Mouse (Mus musculus) MEL (cell line): ENCODE results near the gene Ikzf5. TPM values are rescaled to one million over a fixed set of nuclear protein-coding genes. Genes with fewer than 3 reads are reported as not detected.

ENCODE experiments used
- DNase-seq: peaks from one replicate; pipeline ENCODE4 v3.0.0; 2011; ENCODE audit warnings: low read depth, low spot score
- H3K27ac ChIP-seq: 2 replicates; pipeline ENCODE4 v1.5.1; 2012; ENCODE audit warnings: low read depth, mild to moderate bottlenecking, control low read depth, low read length, moderate library complexity; ENCODE audit not compliant: control insufficient read depth
- H3K27me3 ChIP-seq, 2 experiments: fragments of 150-350 bp in 1 of 2; sonication (generic) in 1 of 2; 2 replicates each; pipeline ENCODE4 v1.6.1; 2012; ENCODE audit warnings: low read length in 2 of 2, mild to moderate bottlenecking in 2 of 2, improper control_type of control experiment in 1 of 2, moderate library complexity in 1 of 2; ENCODE audit not compliant: insufficient read depth in 2 of 2, control insufficient read depth in 1 of 2
- H3K36me3 ChIP-seq, 2 experiments: 2 replicates each; pipeline ENCODE4 v1.6.1; 2012 to 2014; ENCODE audit warnings: low read length in 2 of 2, improper control_type of control experiment in 1 of 2, inconsistent platforms in 1 of 2, mild to moderate bottlenecking in 1 of 2; ENCODE audit not compliant: insufficient read depth in 2 of 2, control insufficient read depth in 1 of 2
- H3K4me1 ChIP-seq, 2 experiments: fragments of 150-350 bp in 1 of 2; sonication (generic) in 1 of 2; 2 replicates each; pipeline ENCODE4 v1.6.1; 2012; ENCODE audit warnings: low read length in 2 of 2, improper control_type of control experiment in 1 of 2, mild to moderate bottlenecking in 1 of 2; ENCODE audit not compliant: insufficient read depth in 2 of 2, control insufficient read depth in 1 of 2
- H3K4me3 ChIP-seq, 2 experiments: fragments of 150-350 bp in 1 of 2; sonication (generic) in 1 of 2; 2 replicates each; pipeline ENCODE4 v1.5.1; 2012; ENCODE audit warnings: low read depth in 2 of 2, low read length in 2 of 2, mild to moderate bottlenecking in 2 of 2, moderate library complexity in 2 of 2, control low read depth in 1 of 2, improper control_type of control experiment in 1 of 2; ENCODE audit not compliant: control insufficient read depth in 1 of 2, insufficient read depth in 1 of 2
- H3K79me2 ChIP-seq: 2 replicates; pipeline ENCODE4 v1.6.1; 2012; ENCODE audit warnings: mild to moderate bottlenecking, low read length, moderate library complexity; ENCODE audit not compliant: control insufficient read depth, poor library complexity, insufficient read depth
- H3K9ac ChIP-seq: 2 replicates; pipeline ENCODE4 v1.6.1; 2012; ENCODE audit warnings: low read depth, mild to moderate bottlenecking, control low read depth, low read length, moderate library complexity; ENCODE audit not compliant: control insufficient read depth, poor library complexity, severe bottlenecking
- H3K9me3 ChIP-seq: fragments of 150-350 bp; sonication (generic); replicated peaks from 2 replicates; pipeline ENCODE4 v1.6.1; 2012; ENCODE audit warnings: mild to moderate bottlenecking, low read length, improper control_type of control experiment, moderate library complexity; ENCODE audit not compliant: insufficient read depth
- CHD1 ChIP-seq: IDR thresholded peaks from 2 replicates; pipeline ENCODE4 v1.6.1; 2012; ENCODE audit warnings: low read depth, mild to moderate bottlenecking, inconsistent platforms, low read length, improper control_type of control experiment
- CHD2 ChIP-seq: IDR thresholded peaks from 2 replicates; pipeline ENCODE4 v1.6.1; 2011; ENCODE audit warnings: low read length, improper control_type of control experiment
- CTCF ChIP-seq, 3 experiments: IDR thresholded peaks in 2 of 3; conservative IDR thresholded peaks in 1 of 3; 2 replicates each; pipeline ENCODE4 v1.5.1; 2011 to 2012; ENCODE audit warnings: low read length in 3 of 3, low read depth in 2 of 3, mild to moderate bottlenecking in 2 of 3, improper control_type of control experiment in 1 of 3, inconsistent platforms in 1 of 3, mixed read lengths in 1 of 3, moderate library complexity in 1 of 3; ENCODE audit not compliant: control insufficient read depth in 1 of 3, insufficient read depth in 1 of 3, poor library complexity in 1 of 3, severe bottlenecking in 1 of 3
- E2F4 ChIP-seq: IDR thresholded peaks from 2 replicates; pipeline ENCODE4 v1.6.1; 2011; ENCODE audit warnings: low read depth, low read length, improper control_type of control experiment, borderline replicate concordance
- ELF1 ChIP-seq: IDR thresholded peaks from 2 replicates; pipeline ENCODE4 v1.6.1; 2014; ENCODE audit warnings: low read depth, mild to moderate bottlenecking, inconsistent platforms, low read length, improper control_type of control experiment, moderate library complexity
- ETS1 ChIP-seq: IDR thresholded peaks from 2 replicates; pipeline ENCODE4 v1.6.1; 2012; ENCODE audit warnings: low read depth, mild to moderate bottlenecking, inconsistent platforms, low read length, improper control_type of control experiment, moderate library complexity
- GABPA ChIP-seq: IDR thresholded peaks from 2 replicates; pipeline ENCODE4 v1.6.1; 2012; ENCODE audit warnings: low read depth, mild to moderate bottlenecking, inconsistent platforms, low read length, improper control_type of control experiment, moderate library complexity
- GATA1 ChIP-seq: IDR thresholded peaks from 2 replicates; pipeline ENCODE4 v1.6.1; 2011; ENCODE audit warnings: low read depth, low read length, improper control_type of control experiment
- HCFC1 ChIP-seq: IDR thresholded peaks from 2 replicates; pipeline ENCODE4 v1.6.1; 2012; ENCODE audit warnings: low read depth, mild to moderate bottlenecking, inconsistent platforms, low read length, improper control_type of control experiment, moderate library complexity
- JUND ChIP-seq: IDR thresholded peaks from 2 replicates; pipeline ENCODE4 v1.6.1; 2011; ENCODE audit warnings: low read depth, mild to moderate bottlenecking, improper control_type of control experiment, low read length
- KAT2A ChIP-seq: conservative IDR thresholded peaks from 2 replicates; pipeline ENCODE4 v1.6.1; 2012; ENCODE audit warnings: low read depth, low read length, improper control_type of control experiment, inconsistent platforms
- MAFK ChIP-seq: IDR thresholded peaks from 2 replicates; pipeline ENCODE4 v1.6.1; 2011; ENCODE audit warnings: low read depth, mild to moderate bottlenecking, low read length, improper control_type of control experiment, borderline replicate concordance
- MAX ChIP-seq: IDR thresholded peaks from 2 replicates; pipeline ENCODE4 v1.6.1; 2011; ENCODE audit warnings: low read length, improper control_type of control experiment
- MAZ ChIP-seq: IDR thresholded peaks from 2 replicates; pipeline ENCODE4 v1.6.1; 2012; ENCODE audit warnings: low read depth, mild to moderate bottlenecking, inconsistent platforms, low read length, improper control_type of control experiment
- MEF2A ChIP-seq: IDR thresholded peaks from 2 replicates; pipeline ENCODE4 v1.6.1; 2014; ENCODE audit warnings: low read depth, mild to moderate bottlenecking, inconsistent platforms, low read length, improper control_type of control experiment; ENCODE audit not compliant: poor library complexity, insufficient replicate concordance, severe bottlenecking; ENCODE audit errors: extremely low read depth
- MXI1 ChIP-seq: IDR thresholded peaks from 2 replicates; pipeline ENCODE4 v1.6.1; 2011; ENCODE audit warnings: mild to moderate bottlenecking, low read depth, low read length, improper control_type of control experiment
- MYC ChIP-seq: IDR thresholded peaks from 2 replicates; pipeline ENCODE4 v1.6.1; 2011; ENCODE audit warnings: low read depth, mild to moderate bottlenecking, low read length, improper control_type of control experiment, moderate library complexity
- NELFE ChIP-seq: IDR thresholded peaks from 2 replicates; pipeline ENCODE4 v1.6.1; 2011; ENCODE audit warnings: low read depth, low read length, improper control_type of control experiment
- NRF1 ChIP-seq: IDR thresholded peaks from 2 replicates; pipeline ENCODE4 v1.6.1; 2014; ENCODE audit warnings: low read depth, mild to moderate bottlenecking, inconsistent platforms, low read length, improper control_type of control experiment, moderate library complexity; ENCODE audit not compliant: poor library complexity, insufficient read depth, severe bottlenecking
- POLR2A ChIP-seq, 2 experiments: IDR thresholded peaks; 2 replicates each; pipeline ENCODE4 v1.6.1; 2011 to 2012; ENCODE audit warnings: low read length in 2 of 2, mild to moderate bottlenecking in 2 of 2, control low read depth in 1 of 2, improper control_type of control experiment in 1 of 2, low read depth in 1 of 2, moderate library complexity in 1 of 2; ENCODE audit not compliant: control insufficient read depth in 1 of 2, insufficient read depth in 1 of 2, poor library complexity in 1 of 2
- POLR2AphosphoS2 ChIP-seq: IDR thresholded peaks from 2 replicates; pipeline ENCODE4 v1.6.1; 2011; ENCODE audit warnings: low read length, improper control_type of control experiment
- RAD21 ChIP-seq: IDR thresholded peaks from 2 replicates; pipeline ENCODE4 v1.6.1; 2011; ENCODE audit warnings: mild to moderate bottlenecking, low read depth, low read length, improper control_type of control experiment
- SMC3 ChIP-seq: IDR thresholded peaks from 2 replicates; pipeline ENCODE4 v1.6.1; 2011; ENCODE audit warnings: low read depth, low read length, improper control_type of control experiment
- TAL1 ChIP-seq: IDR thresholded peaks from 2 replicates; pipeline ENCODE4 v1.6.1; 2012; ENCODE audit warnings: mild to moderate bottlenecking, inconsistent platforms, low read length, moderate library complexity, mixed read lengths
- TBP ChIP-seq: IDR thresholded peaks from 2 replicates; pipeline ENCODE4 v1.8.0; 2011; ENCODE audit warnings: low read depth, low read length, improper control_type of control experiment
- UBTF ChIP-seq: IDR thresholded peaks from 2 replicates; pipeline ENCODE4 v1.6.1; 2012; ENCODE audit warnings: low read depth, mild to moderate bottlenecking, inconsistent platforms, low read length, improper control_type of control experiment, moderate library complexity, borderline replicate concordance; ENCODE audit not compliant: insufficient read depth
- ZKSCAN1 ChIP-seq: IDR thresholded peaks from 2 replicates; pipeline ENCODE4 v1.6.1; 2012; ENCODE audit warnings: low read depth, mild to moderate bottlenecking, inconsistent platforms, low read length, improper control_type of control experiment, moderate library complexity
- ZNF384 ChIP-seq: IDR thresholded peaks from 2 replicates; pipeline ENCODE4 v1.6.1; 2012; ENCODE audit warnings: low read depth, mild to moderate bottlenecking, inconsistent platforms, low read length, improper control_type of control experiment
- polyA plus RNA-seq, 2 experiments: library from polyadenylated mRNA; stranded (reverse) in 1 of 2; unstranded in 1 of 2; fragments of >175 nt in 1 of 2; fragments of >200 nt in 1 of 2; gene quantifications; 2 replicates each; pipeline versions ENCODE4 v1.2.1 to v1.2.4; 2012; ENCODE audit warnings: low replicate concordance in 2 of 2, low read depth in 1 of 2; ENCODE audit not compliant: insufficient read length in 2 of 2, insufficient read depth in 1 of 2, missing spikeins in 1 of 2
- total RNA-seq: library from RNA; depleted of rRNA; stranded (reverse); fragments of 300-350 nt; gene quantifications from 2 replicates; pipeline ENCODE4 v1.2.3, GENCODE M21; 2012

Gene Ikzf5
- total and polyA plus RNA-seq, 3 experiments: 8.8 to 65.4 (median 28.5) TPM

GRCm38 (mm10) chr7:131371470-131371860 lies 38.9 kb downstream of the Ikzf5 start:
- peaks cover 2 to 16% of the 10 kb centered on the region in 2 experiments; a peak in 3 of 4 replicates for H3K4me1 ChIP-seq
- H3K27me3 ChIP-seq: no peaks in the 10 kb centered on the region
- DNase-seq: no peak
- H3K27ac ChIP-seq: peak overlapping the region; percentile 71
- peak overlapping the region; percentile 88 for H3K9ac ChIP-seq
- peak overlapping the region; percentile 81 to 87 for H3K4me3 ChIP-seq
- H3K9me3 ChIP-seq: no peaks in the 10 kb centered on the region
- TF ChIP-seq GATA1: peak; percentile 39; the same call in 1 of the 2 replicates
- no peak for TF ChIP-seq RAD21
- no peak for TF ChIP-seq E2F4
- TF ChIP-seq UBTF: no peak
- 0 out of 2 replicates have a peak, but pooled peaks have one; percentile 34 for TF ChIP-seq MYC
- no peak for TF ChIP-seq MAFK
- no peak for TF ChIP-seq MEF2A
- no peak for TF ChIP-seq ZKSCAN1
- no peak for TF ChIP-seq HCFC1
- TF ChIP-seq TAL1: no peak
- no peak for TF ChIP-seq ELF1
- TF ChIP-seq CHD1: no peak
- peak; percentile 13; the same call in 1 of the 2 replicates for TF ChIP-seq MXI1
- TF ChIP-seq ZNF384: peak; percentile 60; the same call in 1 of the 2 replicates
- no peak for TF ChIP-seq JUND
- no peak for TF ChIP-seq GABPA
- no peak for TF ChIP-seq CTCF (IDR thresholded peaks at IDR 0.05 in 2 of 3, conservative IDR thresholded peaks at IDR 0.05 in 1 of 3; ENCODE audit: control insufficient read depth in 1 of 3, insufficient read depth in 1 of 3, low read depth in 2 of 3, low read length in 3 of 3, poor library complexity in 1 of 3, severe bottlenecking in 1 of 3)
- no peak for TF ChIP-seq TBP
- H3K79me2 ChIP-seq: peaks cover 1% of the 10 kb centered on the region; the same call in 1 of the 2 replicates
- H3K36me3 ChIP-seq: peaks cover 0 to 15% of the 10 kb centered on the region in 2 experiments; a peak in 2 of 4 replicates

- no peaks in the 10 kb centered on the region for H3K27me3 ChIP-seq
- peak within 1 kb of the TSS; percentile 81 to 87 for H3K4me3 ChIP-seq
- H3K9me3 ChIP-seq: no peaks in the 10 kb centered on the region
- peak within 1 kb of the TSS; percentile 71 for H3K27ac ChIP-seq
- peaks cover 0 to 15% of the 10 kb centered on the region in 2 experiments; a peak in 2 of 4 replicates for H3K36me3 ChIP-seq
- peaks cover 2 to 16% of the 10 kb centered on the region in 2 experiments; a peak in 3 of 4 replicates for H3K4me1 ChIP-seq
- DNase-seq: peak; percentile 94
- H3K9ac ChIP-seq: peak within 1 kb of the TSS; percentile 88
- peaks cover 1% of the 10 kb centered on the region; the same call in 1 of the 2 replicates for H3K79me2 ChIP-seq
- TF ChIP-seq GATA1 (peak; percentile 36; the same call in 1 of the 2 replicates), E2F4 (no peak), KAT2A (no peak), CTCF (IDR thresholded peaks at IDR 0.05 in 2 of 3, conservative IDR thresholded peaks at IDR 0.05 in 1 of 3; ENCODE audit: control insufficient read depth in 1 of 3, insufficient read depth in 1 of 3, low read depth in 2 of 3, low read length in 3 of 3, poor library complexity in 1 of 3, severe bottlenecking in 1 of 3) (peak; percentile 69 to 86 (median 80)), SMC3 (peak; percentile 63), CHD2 (no peak), POLR2AphosphoS2 (peak; percentile 70), ETS1 (no peak), POLR2A (IDR thresholded peaks at IDR 0.05; ENCODE audit: control insufficient read depth in 1 of 2, insufficient read depth in 1 of 2, low read depth in 1 of 2, low read length in 2 of 2, poor library complexity in 1 of 2) (peak; percentile 77 to 96), MAZ (no peak), MAX (peak; percentile 46; the same call in 1 of the 2 replicates), HCFC1 (peak; percentile 77), CHD1 (no peak), NRF1 (peak; percentile 96), MYC (peak; percentile 42; the same call in 1 of the 2 replicates), NELFE (peak; percentile 93)
These were observed 39.5 kb downstream of the Ikzf5 start, which contains the start of gene Pstk for GRCm38 (mm10) chr7:131370648-131371469. Pstk (plus strand) TSS chr7:131371141.
